Mouse (Mus musculus) ES-Bruce4 (cell line): ENCODE measurements at regions not wholly inside any gene's neighbourhood (a gene's known extent, or its start where the extent isn't known, plus 50 kb on each side); places are given as distances from the start of the nearest gene placed in this dataset.

Source experiments
- H3K27ac ChIP-seq: 2 replicates; pipeline ENCODE4 v1.5.1; 2012; ENCODE audit warnings: low read length, inconsistent platforms; ENCODE audit not compliant: insufficient read depth
- H3K27me3 ChIP-seq: 2 replicates; pipeline ENCODE4 v1.6.1; 2012; ENCODE audit warnings: mild to moderate bottlenecking, low read length, inconsistent platforms; ENCODE audit not compliant: control insufficient read depth, poor library complexity, insufficient read depth, severe bottlenecking
- H3K36me3 ChIP-seq: 2 replicates; pipeline ENCODE4 v1.6.1; 2012; ENCODE audit warnings: inconsistent platforms, mild to moderate bottlenecking, low read length, moderate library complexity; ENCODE audit not compliant: control insufficient read depth, poor library complexity, insufficient read depth, severe bottlenecking
- H3K4me1 ChIP-seq: one replicate; pipeline ENCODE4 v1.8.1; 2011; ENCODE audit warnings: low read length; ENCODE audit not compliant: control insufficient read depth, insufficient read depth
- H3K4me3 ChIP-seq: 2 replicates; pipeline ENCODE4 v1.5.1; 2011; ENCODE audit warnings: low read depth, mild to moderate bottlenecking, low read length
- H3K9ac ChIP-seq: 2 replicates; pipeline ENCODE4 v1.6.1; 2012; ENCODE audit warnings: low read depth, mild to moderate bottlenecking, inconsistent platforms; ENCODE audit not compliant: poor library complexity, severe bottlenecking
- H3K9me3 ChIP-seq: replicated peaks from 2 replicates; pipeline ENCODE4 v1.6.1; 2012; ENCODE audit warnings: mild to moderate bottlenecking, low read length, inconsistent platforms; ENCODE audit not compliant: control insufficient read depth, poor library complexity, insufficient read depth, severe bottlenecking
- CTCF ChIP-seq: IDR thresholded peaks from one replicate; pipeline ENCODE4 v1.8.1; 2011; ENCODE audit warnings: low read depth, low read length
- EP300 ChIP-seq: IDR thresholded peaks from 2 replicates; pipeline ENCODE4 v1.6.1; 2011; ENCODE audit warnings: low read depth, low read length; ENCODE audit not compliant: insufficient read depth
- POLR2A ChIP-seq: IDR thresholded peaks from one replicate; pipeline ENCODE4 v1.8.1; 2011; ENCODE audit warnings: low read length; ENCODE audit not compliant: insufficient read depth

- Histone ChIP-seq H3K27me3 (no peaks in the 10 kb centered on the region; the same call in 1 of the 2 replicates), H3K36me3 (no peaks in the 10 kb centered on the region)
Observed at GRCm38 (mm10) chr8:92152478-92152877, 204.9 kb upstream of the Irx5 start.

GRCm38 (mm10) chr8:92147672-92148071, 209.8 kb upstream of the Irx5 start:
- Histone ChIP-seq H3K36me3 (no peaks in the 10 kb centered on the region), H3K9me3 (peaks cover 10% of the 10 kb centered on the region), H3K27ac (no peak overlapping the region), H3K9ac (no peak overlapping the region), H3K4me1 (no peaks in the 10 kb centered on the region), H3K4me3 (no peak overlapping the region), H3K27me3 (no peaks in the 10 kb centered on the region; the same call in 1 of the 2 replicates)
- TF ChIP-seq EP300 (no peak), CTCF (no peak), POLR2A (no peak)

More at GRCm38 (mm10) chr8:92152478-92152877, 204.9 kb upstream of the Irx5 start:
- Histone ChIP-seq H3K4me1 (no peaks in the 10 kb centered on the region), H3K4me3 (no peak overlapping the region), H3K27ac (no peak overlapping the region), H3K9me3 (0 out of 2 replicates have a peak, but pooled peaks cover 2% of the 10 kb centered on the region), H3K9ac (no peak overlapping the region)
- TF ChIP-seq EP300 (no peak), CTCF (no peak), POLR2A (no peak)

GRCm38 (mm10) chr8:92137091-92137882, 220.1 kb upstream of the Irx5 start:
- Histone ChIP-seq H3K27ac (no peak overlapping the region), H3K4me3 (no peak overlapping the region), H3K9me3 (no peaks in the 10 kb centered on the region), H3K9ac (no peak overlapping the region), H3K36me3 (no peaks in the 10 kb centered on the region), H3K27me3 (no peaks in the 10 kb centered on the region), H3K4me1 (peaks cover 2% of the 10 kb centered on the region)
- TF ChIP-seq EP300 (no peak), CTCF (no peak), POLR2A (no peak)

- peaks cover 4% of the 10 kb centered on the region; the same call in 1 of the 2 replicates for H3K9me3 ChIP-seq
- no peak overlapping the region for H3K27ac ChIP-seq
- no peaks in the 10 kb centered on the region for H3K27me3 ChIP-seq
- H3K4me1 ChIP-seq: peaks cover 2% of the 10 kb centered on the region
- no peaks in the 10 kb centered on the region for H3K36me3 ChIP-seq
- H3K4me3 ChIP-seq: no peak overlapping the region
- TF ChIP-seq POLR2A (no peak), EP300 (no peak), CTCF (no peak)
- no peak overlapping the region for H3K9ac ChIP-seq
Observed at GRCm38 (mm10) chr8:92136413-92136812, 221.0 kb upstream of the Irx5 start.

GRCm38 (mm10) chr8:92134434-92134833, 223.0 kb upstream of the Irx5 start:
- TF ChIP-seq EP300 (no peak), POLR2A (no peak), CTCF (no peak)
- Histone ChIP-seq H3K9ac (0 out of 2 replicates have a peak overlapping the region, but pooled peaks have one; percentile 22), H3K9me3 (peaks cover 4% of the 10 kb centered on the region; the same call in 1 of the 2 replicates), H3K27me3 (no peaks in the 10 kb centered on the region), H3K4me1 (peaks cover 2% of the 10 kb centered on the region), H3K4me3 (no peak overlapping the region), H3K36me3 (no peaks in the 10 kb centered on the region), H3K27ac (peak overlapping the region; percentile 94)
